Mouse (Mus musculus): ENCODE results near the gene Yy1. TPM values are rescaled to one million over a fixed set of nuclear protein-coding genes. Genes with fewer than 3 reads are reported as not detected.

Yy1 gene
- total and polyA plus RNA-seq, 3 experiments = 34.9 to 62.4 (median 52.1) TPM

DNA sequence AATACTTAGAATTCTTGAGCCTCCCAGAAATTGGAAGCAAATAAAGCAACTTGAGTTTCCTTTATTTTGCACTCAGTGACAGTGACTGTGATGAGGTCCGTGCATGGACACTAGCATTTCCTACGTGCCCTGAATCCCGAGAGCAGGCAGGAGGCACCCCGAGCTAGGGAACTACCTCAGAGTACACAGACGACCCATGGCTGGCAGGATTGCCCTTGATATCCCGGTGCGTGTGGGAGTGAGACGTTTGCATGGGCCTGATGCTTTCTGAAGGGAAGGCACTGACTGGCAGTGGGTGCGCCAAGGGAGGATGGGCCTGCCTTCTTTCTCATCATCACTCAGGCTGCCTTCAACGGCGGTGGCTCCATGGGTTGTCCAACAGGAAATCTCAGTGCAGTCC is 23.8 kb downstream of the Yy1 start:
- peaks cover 0 to 26% of the 10 kb centered on the region in 2 experiments; a peak in 2 of 4 replicates for H3K36me3 ChIP-seq (ENCODE audit: control insufficient read depth in 1 of 2, insufficient read depth in 2 of 2, low read length in 2 of 2)
- no peak overlapping the region for H3K27ac ChIP-seq (ENCODE audit: control insufficient read depth, low read depth, low read length)
- peaks cover 24% of the 10 kb centered on the region for H3K79me2 ChIP-seq (ENCODE audit: control insufficient read depth, insufficient read depth, low read length, poor library complexity)
- no peaks in the 10 kb centered on the region for H3K9me3 ChIP-seq (replicated peaks; ENCODE audit: insufficient read depth, low read length)
- TF ChIP-seq SIN3A (IDR thresholded peaks at IDR 0.05; ENCODE audit: low read length) (no peak), MEF2A (IDR thresholded peaks at IDR 0.05; ENCODE audit: extremely low read depth, insufficient replicate concordance, low read depth, low read length, poor library complexity, severe bottlenecking) (no peak), USF1 (IDR thresholded peaks at IDR 0.05; ENCODE audit: low read depth, low read length) (no peak), JUND (IDR thresholded peaks at IDR 0.05; ENCODE audit: low read depth, low read length) (no peak), MYC (IDR thresholded peaks at IDR 0.05; ENCODE audit: low read depth, low read length) (no peak), NELFE (IDR thresholded peaks at IDR 0.05; ENCODE audit: low read depth, low read length) (no peak), GATA1 (IDR thresholded peaks at IDR 0.05; ENCODE audit: low read depth, low read length) (no peak), POLR2A (IDR thresholded peaks at IDR 0.05; ENCODE audit: control insufficient read depth in 1 of 2, insufficient read depth in 1 of 2, low read depth in 1 of 2, low read length in 2 of 2, poor library complexity in 1 of 2) (no peak), CHD1 (IDR thresholded peaks at IDR 0.05; ENCODE audit: low read depth, low read length) (no peak), MYB (IDR thresholded peaks at IDR 0.05; ENCODE audit: low read depth, low read length) (no peak), HCFC1 (IDR thresholded peaks at IDR 0.05; ENCODE audit: low read depth, low read length) (no peak), MAX (IDR thresholded peaks at IDR 0.05; ENCODE audit: low read length) (no peak), POLR2AphosphoS2 (IDR thresholded peaks at IDR 0.05; ENCODE audit: low read length) (no peak)
- DNase-seq (ENCODE audit: low read depth, low spot score) = no peak
- H3K4me1 ChIP-seq (ENCODE audit: control insufficient read depth in 1 of 2, insufficient read depth in 2 of 2, low read length in 2 of 2) = no peaks in the 10 kb centered on the region
- no peak overlapping the region for H3K9ac ChIP-seq (ENCODE audit: control insufficient read depth, low read depth, low read length, poor library complexity, severe bottlenecking)
- H3K27me3 ChIP-seq (ENCODE audit: control insufficient read depth in 1 of 2, insufficient read depth in 2 of 2, low read length in 2 of 2) = no peaks in the 10 kb centered on the region
- H3K4me3 ChIP-seq (ENCODE audit: control insufficient read depth in 1 of 2, insufficient read depth in 1 of 2, low read depth in 2 of 2, low read length in 2 of 2) = no peak overlapping the region

DNA sequence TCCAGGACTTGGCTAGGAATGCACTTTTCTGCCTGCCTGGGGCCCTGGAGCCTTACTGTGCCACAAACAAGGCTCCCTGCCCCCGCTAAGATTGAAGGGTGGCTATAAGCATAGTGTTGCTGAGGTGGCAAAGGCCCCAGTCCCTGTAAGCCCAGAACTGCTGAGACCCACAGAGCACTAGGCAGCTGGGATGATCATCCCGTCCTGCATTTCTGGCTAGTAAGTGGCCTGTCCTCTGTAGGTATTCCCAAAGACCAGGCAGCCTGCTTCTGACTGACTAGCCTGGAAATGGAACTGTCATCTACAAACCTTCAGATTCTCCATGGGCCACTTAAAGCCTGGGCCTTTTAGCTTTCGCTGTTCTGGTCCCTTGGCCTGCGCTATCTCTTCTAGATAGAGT is 27.7 kb downstream of the Yy1 start:
- TF ChIP-seq SMC3 (IDR thresholded peaks at IDR 0.05; ENCODE audit: low read depth, low read length) (no peak), POLR2A (IDR thresholded peaks at IDR 0.05; ENCODE audit: control insufficient read depth in 1 of 2, insufficient read depth in 1 of 2, low read depth in 1 of 2, low read length in 2 of 2, poor library complexity in 1 of 2) (no peak; a peak in 1 of 4 replicates), ZC3H11A (IDR thresholded peaks at IDR 0.05; ENCODE audit: low read depth, low read length) (no peak), MYC (IDR thresholded peaks at IDR 0.05; ENCODE audit: low read depth, low read length) (no peak), CTCF (IDR thresholded peaks at IDR 0.05 in 2 of 3, conservative IDR thresholded peaks at IDR 0.05 in 1 of 3; ENCODE audit: control insufficient read depth in 1 of 3, insufficient read depth in 1 of 3, low read depth in 2 of 3, low read length in 3 of 3, poor library complexity in 1 of 3, severe bottlenecking in 1 of 3) (no peak), MAZ (IDR thresholded peaks at IDR 0.05; ENCODE audit: low read depth, low read length) (no peak), UBTF (IDR thresholded peaks at IDR 0.05; ENCODE audit: borderline replicate concordance, insufficient read depth, low read depth, low read length) (no peak), NRF1 (IDR thresholded peaks at IDR 0.05; ENCODE audit: insufficient read depth, low read depth, low read length, poor library complexity, severe bottlenecking) (no peak), POLR2AphosphoS5 (IDR thresholded peaks at IDR 0.05; ENCODE audit: borderline replicate concordance, low read depth, low read length) (no peak), MAX (IDR thresholded peaks at IDR 0.05; ENCODE audit: low read length) (no peak), RCOR1 (IDR thresholded peaks at IDR 0.05; ENCODE audit: low read depth, low read length) (no peak), MAFK (IDR thresholded peaks at IDR 0.05; ENCODE audit: borderline replicate concordance, low read depth, low read length) (no peak), HCFC1 (IDR thresholded peaks at IDR 0.05; ENCODE audit: low read depth, low read length) (no peak), TAL1 (IDR thresholded peaks at IDR 0.05; ENCODE audit: low read length) (no peak), GABPA (IDR thresholded peaks at IDR 0.05; ENCODE audit: low read depth, low read length) (no peak), ZKSCAN1 (IDR thresholded peaks at IDR 0.05; ENCODE audit: low read depth, low read length) (no peak), KAT2A (conservative IDR thresholded peaks at IDR 0.05; ENCODE audit: low read depth, low read length) (no peak), RAD21 (IDR thresholded peaks at IDR 0.05; ENCODE audit: low read depth, low read length) (no peak), SIN3A (IDR thresholded peaks at IDR 0.05; ENCODE audit: low read length) (no peak)
- H3K4me3 ChIP-seq (ENCODE audit: control insufficient read depth in 1 of 2, insufficient read depth in 1 of 2, low read depth in 2 of 2, low read length in 2 of 2) = no peak overlapping the region
- H3K4me1 ChIP-seq (ENCODE audit: control insufficient read depth in 1 of 2, insufficient read depth in 2 of 2, low read length in 2 of 2) = no peaks in the 10 kb centered on the region
- DNase-seq (ENCODE audit: low read depth, low spot score) = no peak
- no peak overlapping the region for H3K27ac ChIP-seq (ENCODE audit: control insufficient read depth, low read depth, low read length)
- H3K9ac ChIP-seq (ENCODE audit: control insufficient read depth, low read depth, low read length, poor library complexity, severe bottlenecking) = no peak overlapping the region
- H3K79me2 ChIP-seq (ENCODE audit: control insufficient read depth, insufficient read depth, low read length, poor library complexity) = peaks cover 3% of the 10 kb centered on the region; the same call in 1 of the 2 replicates
- peaks cover 0 to 10% of the 10 kb centered on the region in 2 experiments; a peak in 2 of 4 replicates for H3K36me3 ChIP-seq (ENCODE audit: control insufficient read depth in 1 of 2, insufficient read depth in 2 of 2, low read length in 2 of 2)
- H3K27me3 ChIP-seq (ENCODE audit: control insufficient read depth in 1 of 2, insufficient read depth in 2 of 2, low read length in 2 of 2) = no peaks in the 10 kb centered on the region
- no peaks in the 10 kb centered on the region for H3K9me3 ChIP-seq (replicated peaks; ENCODE audit: insufficient read depth, low read length)
